Mouse (Mus musculus) heart, adult 2 months (tissue): Measurements from ENCODE around the gene Nfic.
A peak's percentile ranks its signal among the peaks of the same experiment; 100 is the strongest.

Source experiments
- CTCF ChIP-seq: fragments of 200-600 bp; IDR thresholded peaks from 2 replicates; pipeline ENCODE4 v1.8.1; 2022; ENCODE audit warnings: antibody characterized with exemption, mild to moderate bottlenecking, moderate library complexity
- EP300 ChIP-seq: fragments of 200-500 bp; IDR thresholded peaks from 2 replicates; pipeline ENCODE4 v1.6.1; 2011; ENCODE audit warnings: low read depth, low read length, control low read depth; ENCODE audit not compliant: insufficient read depth

GRCm38 (mm10) chr10:81389801-81390677, 65.4 kb downstream of the Nfic start:
- peak; percentile 96 for TF ChIP-seq CTCF
- TF ChIP-seq EP300, result peak; percentile 67; the same call in 1 of the 2 replicates
